Mouse (Mus musculus) stomach, postnatal 0 days (tissue): Measurements from ENCODE around the gene Gm21994. TPM values are rescaled to one million over a fixed set of nuclear protein-coding genes. Genes with fewer than 3 reads are reported as not detected.

Experiments used
- polyA plus RNA-seq: library from polyadenylated mRNA; unstranded; fragments of >200 nt; fragmentation: Nextera tagmentation; extraction: Ambion mirVana; gene quantifications from 2 replicates; pipeline ENCODE4 v1.2.1, GENCODE M21; 2015

Gm21994 gene
- polyA plus RNA-seq, 1 experiment from 2014 or later, result 2.1 TPM

Other genes starting within 250 kb of the Gm21994 start
- 5.9 and 6.4 TPM in 2 replicates for gene Zfp120, start 118.9 kb downstream of the Gm21994 start, polyA plus RNA-seq
- not detected in 2 replicates for gene Gm10770, start 75.9 kb downstream of the Gm21994 start, polyA plus RNA-seq
- 0.05 TPM in 1 of 2 replicates, not detected in the other for gene Gm14139, start 73.8 kb downstream of the Gm21994 start, polyA plus RNA-seq
- 2.4 and 2.7 TPM in 2 replicates for gene Zfp937, start 37.5 kb downstream of the Gm21994 start, polyA plus RNA-seq
- gene Gm14124, start 1.9 kb upstream of the Gm21994 start, polyA plus RNA-seq, result 0.02 TPM in 1 of 2 replicates, not detected in the other
- 1.6 and 2.5 TPM in 2 replicates for gene Gm10130, start 68.1 kb upstream of the Gm21994 start, polyA plus RNA-seq
- 2.4 and 2.5 TPM in 2 replicates for gene 3300002I08Rik, start 107.2 kb upstream of the Gm21994 start, polyA plus RNA-seq
- gene Zfp442, start 195.9 kb upstream of the Gm21994 start, polyA plus RNA-seq, result 2.1 TPM in 2 replicates
- 0.07 TPM in 1 of 2 replicates, not detected in the other for gene Zfp345, start 229.5 kb upstream of the Gm21994 start, polyA plus RNA-seq